Mouse (Mus musculus) intestine, postnatal 0 days (tissue): ENCODE measurements around the gene Azgp1. TPM values are rescaled to one million over a fixed set of nuclear protein-coding genes. Genes with fewer than 3 reads are reported as not detected.

Experiments used
- ATAC-seq: fragments of 200-750 bp; cut with Nextera tagmentation; 2 replicates; pipeline ENCODE4 v1.8.0; 2017; ENCODE audit warnings: mild to moderate bottlenecking, moderate TSS enrichment, moderate library complexity
- H3K27ac ChIP-seq: fragments of 300-500 bp; sonication (generic); 2 replicates; pipeline ENCODE4 v1.5.1; 2014; ENCODE audit warnings: mild to moderate bottlenecking, low read depth, low read length, moderate library complexity
- H3K27me3 ChIP-seq: fragments of 300-500 bp; sonication (generic); replicated peaks from 2 replicates; pipeline ENCODE4 v1.6.1; 2014; ENCODE audit warnings: low read length, mixed read lengths; ENCODE audit not compliant: control insufficient read depth, insufficient read depth
- H3K36me3 ChIP-seq: fragments of 300-500 bp; sonication (generic); 2 replicates; pipeline ENCODE4 v1.6.1; 2014; ENCODE audit warnings: mild to moderate bottlenecking, moderate library complexity; ENCODE audit not compliant: control insufficient read depth, insufficient read depth
- H3K4me1 ChIP-seq: fragments of 300-500 bp; sonication (generic); replicated peaks from 2 replicates; pipeline ENCODE4 v1.6.1; 2014; ENCODE audit warnings: antibody characterized with exemption, low read length, mixed read lengths; ENCODE audit not compliant: control insufficient read depth, insufficient read depth
- H3K4me2 ChIP-seq: fragments of 300-500 bp; sonication (generic); replicated peaks from 2 replicates; pipeline ENCODE4 v1.6.1; 2014; ENCODE audit warnings: low read depth, mild to moderate bottlenecking, moderate library complexity
- H3K4me3 ChIP-seq: fragments of 300-500 bp; sonication (generic); 2 replicates; pipeline ENCODE4 v1.5.1; 2014; ENCODE audit warnings: low read depth, low read length
- H3K9ac ChIP-seq: fragments of 300-500 bp; sonication (generic); 2 replicates; pipeline ENCODE4 v1.6.1; 2014; ENCODE audit warnings: mild to moderate bottlenecking, low read depth, low read length
- H3K9me3 ChIP-seq: fragments of 300-500 bp; sonication (generic); 2 replicates; pipeline ENCODE4 v1.6.1; 2016; ENCODE audit warnings: mixed run types; ENCODE audit not compliant: control insufficient read depth
- CTCF ChIP-seq: sonication (generic); IDR thresholded peaks from 2 replicates; pipeline ENCODE4 v1.5.1; 2016; ENCODE audit warnings: low read depth, mild to moderate bottlenecking, control low read depth, antibody characterized with exemption, moderate library complexity
- WGBS: fragments of 180-500 bp; shearing (Covaris S2); extraction: QIAGEN DNeasy Blood & Tissue Kit; methylation state at CpG from one replicate; pipeline ENCODE4 v1.1.7; 2014; 5-methylcytosine and 5-hydroxymethylcytosine counted together
- polyA plus RNA-seq: library from polyadenylated mRNA; unstranded; fragments of >200 nt; fragmentation: Nextera tagmentation; extraction: Ambion mirVana; gene quantifications from 2 replicates; pipeline ENCODE4 v1.2.1, GENCODE M21; 2015

Azgp1 gene
- polyA plus RNA-seq, 1 experiment from 2014 or later = not detected

GRCm38 (mm10) chr5:137951218-137951617, 30.1 kb upstream of the Azgp1 start:
- Histone ChIP-seq H3K4me1 (no peaks in the 10 kb centered on the region), H3K9me3 (no peaks in the 10 kb centered on the region), H3K9ac (no peak overlapping the region), H3K36me3 (no peaks in the 10 kb centered on the region), H3K4me2 (no peak overlapping the region), H3K27ac (no peak overlapping the region), H3K27me3 (no peaks in the 10 kb centered on the region), H3K4me3 (no peak overlapping the region)
- TF ChIP-seq CTCF = peak; percentile 77
- 26% methylated on average over 6 of the region's 6 CpGs for WGBS
- peak; percentile 36; the same call in 1 of the 2 replicates for ATAC-seq

GRCm38 (mm10) chr5:137956404-137956803, 24.9 kb upstream of the Azgp1 start:
- H3K9me3 ChIP-seq = no peaks in the 10 kb centered on the region
- WGBS = 89% methylated on average over 3 of the region's 3 CpGs

GRCm38 (mm10) chr5:137962945-137963344, 18.4 kb upstream of the Azgp1 start, which contains the start of gene Gjc3:
Gene Gjc3, minus strand, starts transcription at chr5:137963098.
- no peaks in the 10 kb centered on the region for H3K4me1 ChIP-seq
- no peak for TF ChIP-seq CTCF
- no peak within 1 kb of the TSS for H3K9ac ChIP-seq
- no peak within 1 kb of the TSS for H3K4me3 ChIP-seq
- H3K27me3 ChIP-seq = no peaks in the 10 kb centered on the region
- no peak within 1 kb of the TSS for H3K4me2 ChIP-seq
- no peaks in the 10 kb centered on the region for H3K36me3 ChIP-seq
- H3K27ac ChIP-seq = no peak within 1 kb of the TSS
- H3K9me3 ChIP-seq = no peaks in the 10 kb centered on the region
- ATAC-seq = no peak
- whole genome bisulfite sequencing = 79% methylated on average over 8 of the region's 8 CpGs

More at GRCm38 (mm10) chr5:137956404-137956803, 24.9 kb upstream of the Azgp1 start:
- no peaks in the 10 kb centered on the region for H3K4me1 ChIP-seq
- no peak overlapping the region for H3K4me2 ChIP-seq
- H3K4me3 ChIP-seq = no peak overlapping the region
- no peak for TF ChIP-seq CTCF
- no peak overlapping the region for H3K9ac ChIP-seq
- H3K27ac ChIP-seq = no peak overlapping the region
- ATAC-seq = no peak
- no peaks in the 10 kb centered on the region for H3K27me3 ChIP-seq
- no peaks in the 10 kb centered on the region for H3K36me3 ChIP-seq

- Histone ChIP-seq H3K4me2 (no peak overlapping the region), H3K27ac (no peak overlapping the region), H3K4me1 (no peaks in the 10 kb centered on the region), H3K36me3 (no peaks in the 10 kb centered on the region), H3K9me3 (no peaks in the 10 kb centered on the region), H3K27me3 (no peaks in the 10 kb centered on the region), H3K9ac (no peak overlapping the region), H3K4me3 (no peak overlapping the region)
- no peak for ATAC-seq
- no peak for TF ChIP-seq CTCF
These were observed 14.8 kb upstream of the Azgp1 start for GRCm38 (mm10) chr5:137966492-137966891.

- Histone ChIP-seq H3K27ac (no peak overlapping the region), H3K4me1 (no peaks in the 10 kb centered on the region), H3K27me3 (no peaks in the 10 kb centered on the region), H3K36me3 (no peaks in the 10 kb centered on the region), H3K9ac (no peak overlapping the region), H3K4me2 (no peak overlapping the region), H3K9me3 (no peaks in the 10 kb centered on the region), H3K4me3 (no peak overlapping the region)
- TF ChIP-seq CTCF = peak; percentile 64
- no peak for ATAC-seq
- WGBS = 78% methylated on average over 2 of the region's 2 CpGs
These were observed 8.2 kb upstream of the Azgp1 start for GRCm38 (mm10) chr5:137973161-137973560.

GRCm38 (mm10) chr5:137973738-137974137, 7.6 kb upstream of the Azgp1 start:
- 51% methylated on average over 3 of the region's 3 CpGs for WGBS

GRCm38 (mm10) chr5:137974724-137975123, 6.6 kb upstream of the Azgp1 start:
- no peak for ATAC-seq
- H3K4me2 ChIP-seq = no peak overlapping the region
- WGBS = 42% methylated on average over 3 of the region's 3 CpGs
- no peaks in the 10 kb centered on the region for H3K36me3 ChIP-seq
- H3K27ac ChIP-seq = no peak overlapping the region
- H3K9me3 ChIP-seq = no peaks in the 10 kb centered on the region
- no peak overlapping the region for H3K4me3 ChIP-seq
- no peaks in the 10 kb centered on the region for H3K4me1 ChIP-seq
- no peak for TF ChIP-seq CTCF
- H3K9ac ChIP-seq = no peak overlapping the region
- H3K27me3 ChIP-seq = no peaks in the 10 kb centered on the region

More at GRCm38 (mm10) chr5:137973738-137974137, 7.6 kb upstream of the Azgp1 start:
- H3K4me2 ChIP-seq = no peak overlapping the region
- no peaks in the 10 kb centered on the region for H3K36me3 ChIP-seq
- H3K9me3 ChIP-seq = no peaks in the 10 kb centered on the region
- no peak overlapping the region for H3K9ac ChIP-seq
- no peaks in the 10 kb centered on the region for H3K27me3 ChIP-seq
- H3K4me1 ChIP-seq = no peaks in the 10 kb centered on the region
- peak; percentile 75 for TF ChIP-seq CTCF
- no peak overlapping the region for H3K4me3 ChIP-seq
- no peak overlapping the region for H3K27ac ChIP-seq
- ATAC-seq = no peak
